Mouse (Mus musculus) urinary bladder, postnatal 25 days (tissue): ENCODE measurements at regions not wholly inside any gene's neighbourhood (a gene's known extent, or its start where the extent isn't known, plus 50 kb on each side); places are given as distances from the start of the nearest gene placed in this dataset.
A peak's percentile ranks its signal among the peaks of the same experiment; 100 is the strongest.

Source experiments
- DNase-seq: peaks from one replicate; pipeline ENCODE4 v3.0.0; 2022; ENCODE audit warnings: low spot score

GRCm38 (mm10) chr5:103305716-103306447 lies 94.7 kb upstream of the Mapk10 start:
- peak; percentile 11 for DNase-seq

- DNase-seq, result no peak
Measured at GRCm38 (mm10) chr5:103304975-103305374, 93.8 kb upstream of the Mapk10 start.

DNA sequence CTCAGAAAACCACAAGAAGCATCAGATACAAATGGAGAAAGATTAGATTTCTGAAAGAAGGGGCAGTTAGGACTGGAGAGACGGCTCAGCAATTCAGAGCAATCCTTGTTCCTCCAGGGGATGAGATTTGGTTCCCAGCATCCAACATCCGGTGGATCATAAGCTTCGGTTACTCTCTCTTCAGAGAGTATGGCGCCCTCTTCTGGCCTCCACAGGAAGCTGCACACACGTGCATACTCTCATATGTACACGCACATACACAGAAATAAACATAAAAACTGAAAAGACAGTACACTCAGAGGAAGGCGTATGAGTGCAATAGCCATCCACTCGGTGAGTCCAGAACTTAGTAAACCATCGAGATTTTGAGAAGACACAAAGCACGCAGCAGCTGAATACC lies 91.6 kb upstream of the Mapk10 start:
- no peak for DNase-seq

DNA sequence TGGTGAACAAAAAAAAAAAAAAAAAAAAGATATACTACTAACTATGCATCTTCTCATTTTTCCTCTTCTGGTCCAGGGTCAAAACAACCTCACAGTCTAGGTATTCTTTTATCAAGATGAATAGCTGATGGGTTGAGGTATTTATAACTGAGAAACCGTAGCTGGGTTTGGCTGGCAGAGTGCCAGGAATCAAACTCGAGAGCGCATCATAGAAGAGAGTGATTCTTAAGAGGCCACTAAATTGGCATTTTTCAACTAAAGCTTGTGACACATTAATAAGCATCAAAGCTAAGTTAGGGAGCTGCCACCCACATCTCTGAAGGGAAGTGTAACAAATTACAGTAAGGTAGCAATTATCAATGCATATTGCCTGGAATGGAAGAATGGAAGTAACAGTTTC lies 90.2 kb upstream of the Mapk10 start:
- DNase-seq, result no peak

DNA sequence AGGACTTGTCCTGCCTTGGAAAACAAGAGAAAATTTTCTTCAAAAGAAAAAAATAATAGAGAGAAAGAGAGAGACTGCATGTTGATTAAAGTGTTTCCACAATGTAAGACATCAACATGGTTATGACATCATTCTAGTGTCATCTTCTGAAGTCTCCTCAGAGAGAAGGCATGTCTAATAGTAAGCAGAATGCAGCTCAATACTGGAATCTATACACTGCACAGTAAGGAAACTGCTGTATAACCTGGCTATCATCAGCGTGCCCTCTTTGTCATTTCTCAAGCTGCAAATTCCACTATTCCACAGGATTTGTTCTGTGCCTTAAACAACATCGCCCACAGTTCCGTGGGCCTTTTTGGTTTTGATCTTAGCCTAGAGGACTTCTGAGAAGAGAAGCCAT lies 82.8 kb upstream of the Mapk10 start:
- DNase-seq, result no peak

GRCm38 (mm10) chr5:103291691-103292090 lies 80.6 kb upstream of the Mapk10 start:
- no peak for DNase-seq

DNA sequence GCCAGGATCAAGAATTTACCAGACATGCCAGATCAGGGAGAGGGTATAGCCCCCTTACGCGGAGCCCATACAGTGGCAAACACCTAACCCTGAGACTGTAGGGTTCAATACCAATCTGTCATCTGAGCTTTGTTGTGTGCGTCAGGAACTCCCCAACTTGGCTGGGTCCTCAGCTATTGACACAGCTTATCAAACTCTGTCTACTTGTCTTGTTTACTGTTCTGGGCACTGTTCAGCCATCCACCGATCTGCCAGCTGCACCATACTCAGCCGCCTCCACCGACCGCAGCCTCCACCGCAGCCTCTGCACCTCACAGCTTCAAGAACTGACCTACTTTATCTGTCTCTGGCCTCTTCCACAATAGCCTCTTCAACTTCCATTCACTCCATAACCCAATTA lies 80.1 kb upstream of the Mapk10 start:
- no peak for DNase-seq

- DNase-seq, result no peak
Measured at GRCm38 (mm10) chr5:103269206-103269605, 58.1 kb upstream of the Mapk10 start.

DNA sequence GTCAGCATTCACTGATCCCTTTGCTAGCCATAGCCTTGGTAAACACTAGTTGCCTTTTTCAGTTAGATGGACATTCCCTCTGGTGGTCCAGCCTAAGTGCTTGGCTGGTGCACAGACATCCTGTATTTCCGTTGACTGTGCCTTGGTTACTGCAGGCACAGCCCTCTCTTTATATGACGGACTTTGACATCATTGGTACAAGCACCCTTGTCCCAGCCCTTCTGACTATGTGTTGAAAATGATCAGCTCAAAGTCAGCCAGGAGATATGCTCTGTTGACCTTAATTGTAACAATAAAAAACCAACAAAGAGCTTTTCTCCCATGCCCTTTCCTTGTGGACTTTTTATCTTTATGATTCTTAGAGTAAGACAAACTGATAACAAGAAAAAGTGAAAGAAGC lies 53.8 kb upstream of the Mapk10 start:
- DNase-seq, result no peak

DNA sequence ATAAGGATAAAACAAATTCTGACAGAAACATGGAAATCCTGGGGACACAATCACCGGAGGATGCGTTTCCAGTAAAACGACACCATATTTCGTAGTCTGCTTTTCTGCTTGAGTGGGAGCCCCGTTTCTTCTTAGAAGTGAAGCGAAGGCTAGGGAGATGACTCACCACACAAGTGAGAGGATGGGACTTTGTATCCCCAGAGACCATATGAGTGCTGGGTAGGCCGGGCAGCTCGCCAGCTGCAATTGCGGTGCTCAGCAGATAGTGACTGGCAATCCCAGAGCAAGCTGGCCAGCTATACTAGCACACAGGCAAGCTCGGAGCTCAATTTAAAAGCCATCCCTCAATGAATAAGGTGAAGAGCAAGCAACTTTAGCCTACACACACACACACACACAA lies 50.3 kb upstream of the Mapk10 start:
- DNase-seq, result no peak
